ENCODE assay signal across 8 mouse cellular contexts in the genomic region with DNA sequence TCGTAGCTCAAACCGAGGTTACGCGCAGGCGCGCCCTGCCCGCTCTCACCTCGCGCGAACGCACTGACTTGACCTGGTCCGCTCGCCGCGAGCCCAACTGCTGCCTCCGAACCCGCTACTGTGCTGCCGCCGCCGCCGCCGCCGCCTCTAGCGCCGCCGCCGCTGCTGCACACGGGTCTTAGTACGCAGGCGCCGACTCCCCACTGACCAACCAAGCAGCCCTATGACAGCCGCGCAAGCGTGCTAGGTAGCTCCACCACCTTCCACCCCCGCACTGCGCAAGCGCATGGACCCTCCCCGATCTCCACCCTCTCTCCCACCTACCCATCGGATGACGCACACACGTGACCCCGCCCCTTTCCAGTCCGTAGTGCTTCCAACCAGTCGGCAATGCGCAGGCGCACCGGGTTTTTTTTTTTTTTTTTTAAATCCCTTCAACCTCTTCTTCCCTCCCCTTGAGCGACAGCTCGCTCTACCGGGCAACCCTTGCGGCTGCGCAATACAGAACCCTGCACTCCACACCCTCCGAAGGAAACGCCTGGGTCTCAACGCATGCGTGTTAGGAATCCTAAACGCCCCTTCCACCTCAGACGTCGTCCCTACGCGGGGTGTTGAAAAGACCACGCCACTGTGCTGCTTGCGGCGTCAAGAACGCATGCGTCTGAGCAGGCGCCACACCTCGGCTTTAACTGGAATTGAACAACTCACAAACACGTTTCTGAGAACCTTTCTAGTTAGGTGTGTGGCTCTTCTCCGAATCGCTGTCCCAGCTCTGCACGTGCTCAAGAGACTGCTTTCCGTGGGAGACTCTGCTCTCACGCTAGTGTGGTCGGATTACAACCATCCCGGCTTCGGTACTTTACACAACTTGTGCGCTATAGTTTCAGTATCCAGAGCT. TPM values are rescaled to one million over a fixed set of nuclear protein-coding genes. Genes with fewer than 3 reads are reported as not detected.
DNase-seq lines count a peak whose midpoint lies in the region; ATAC-seq and TF ChIP-seq lines count a peak whose summit lies in the region.

A gene (minus strand): TSS at position 845 of the 898 bp plus-strand sequence.

- no peaks in the 10 kb centered on the region for H3K27me3 ChIP-seq in megakaryocyte, embryonic 14.5 days (replicated peaks)

- peak within 1 kb of the TSS; percentile 92 for H3K27ac ChIP-seq in cortical plate, adult 2 months (ENCODE audit: insufficient read depth, low read length)

- DNase-seq in gastrocnemius, adult 8-10 months (ENCODE audit: low spot score in 2 of 2) = peak; percentile 100
- peak; percentile 99 for DNase-seq in hindlimb bud, embryonic 11.5 days (ENCODE audit: extremely low spot score, low read depth, low spot score)
- peak; percentile 99 to 100 for DNase-seq in left cerebral cortex, adult 8-10 months (ENCODE audit: low spot score in 2 of 2)
- peak; percentile 100 for DNase-seq in right cerebral cortex, postnatal 10 days (ENCODE audit: low spot score in 2 of 2)
- DNase-seq in urinary bladder, postnatal 25 days (ENCODE audit: low spot score) = peak; percentile 100

- H3K4me1 ChIP-seq in cortical plate, adult 2 months (ENCODE audit: control insufficient read depth, insufficient read depth, low read length) = peaks cover 1% of the 10 kb centered on the region
- peaks cover 52% of the 10 kb centered on the region for H3K4me1 ChIP-seq in megakaryocyte, embryonic 14.5 days

- TF ChIP-seq CTCF in cortical plate, adult 2 months (IDR thresholded peaks at IDR 0.05; ENCODE audit: extremely low read depth, insufficient read depth, low read length) = peak; percentile 41; the same call in 1 of the 2 replicates

- peak; percentile 77 for ATAC-seq in activated CD4-positive, CD25-positive, alpha-beta regulatory T cell, adult 4 months

- peak; percentile 93 for TF ChIP-seq POLR2A in cortical plate, adult 2 months (IDR thresholded peaks at IDR 0.05; ENCODE audit: extremely low read depth, insufficient read depth, low read length)

- H3K4me3 ChIP-seq in cortical plate, adult 2 months (ENCODE audit: insufficient read depth, low read length) = peak within 1 kb of the TSS; percentile 54
- H3K4me3 ChIP-seq in megakaryocyte, embryonic 14.5 days (replicated peaks) = peak within 1 kb of the TSS; percentile 99

- no peaks in the 10 kb centered on the region for H3K9me3 ChIP-seq in megakaryocyte, embryonic 14.5 days

- H3K36me3 ChIP-seq in megakaryocyte, embryonic 14.5 days (replicated peaks; ENCODE audit: low read length) = peaks cover 31% of the 10 kb centered on the region

RNA-seq across cellular contexts. Expression of the gene that starts here (rescaled TPM):
- 1,000 to 10,000 TPM; 1,092 to 1,351 TPM for polyA plus RNA-seq in activated CD4-positive, CD25-positive, alpha-beta regulatory T cell, adult 4 months (2017; shearing (Covaris generic))
- 577 and 581 TPM in 2 replicates for polyA plus RNA-seq in cortical plate, adult 2 months (2012; rRNA removed)
- total RNA-seq in gastrocnemius, adult 8-10 months (2022) = 100 to 1,000 TPM; 443 to 477 (median 467) TPM
- 100 to 1,000 TPM; 413 to 430 (median 416) TPM for total RNA-seq in left cerebral cortex, adult 8-10 months (2022)
- 2,079 and 2,119 TPM in 2 replicates for polyA plus RNA-seq in megakaryocyte, embryonic 14.5 days (2012; ENCODE audit: insufficient read depth, low replicate concordance)

Comparison
In these comparisons a context has a peak if more than half of its experiments do, and no peak if none do; other contexts are left out.
1. Peak in every context shown above with its lines: DNase-seq, ATAC-seq, H3K4me3 ChIP-seq and H3K27ac ChIP-seq.